Mouse (Mus musculus): ENCODE measurements around the gene Olfr401. TPM values are rescaled to one million over a fixed set of nuclear protein-coding genes. Genes with fewer than 3 reads are reported as not detected.
"Not testable (repeated sequence)": the region's sequence is repeated elsewhere in the genome, so short reads cannot be mapped to it uniquely, and the experiment has no call there.

The Olfr401 gene
- polyA plus RNA-seq (2014; fragmentation: Nextera tagmentation; extraction: Ambion mirVana): not detected in 2 replicates

- no peak within 1 kb of the TSS for H3K4me3 ChIP-seq (ENCODE audit: low read depth, low read length)
- H3K9ac ChIP-seq (ENCODE audit: low read depth, low read length): no peak within 1 kb of the TSS
- no peaks in the 10 kb centered on the region for H3K4me1 ChIP-seq (ENCODE audit: control insufficient read depth, insufficient read depth, low read length)
- no peaks in the 10 kb centered on the region for H3K36me3 ChIP-seq (ENCODE audit: control insufficient read depth, insufficient read depth, low read length)
- H3K9me3 ChIP-seq (replicated peaks; ENCODE audit: control insufficient read depth, low read length): peaks cover 11% of the 10 kb centered on the region
- H3K27me3 ChIP-seq (ENCODE audit: control insufficient read depth, insufficient read depth, low read length): no peaks in the 10 kb centered on the region
- H3K4me2 ChIP-seq: no peak within 1 kb of the TSS
- H3K27ac ChIP-seq (ENCODE audit: low read depth, low read length): no peak within 1 kb of the TSS
- ATAC-seq (replicated peaks; ENCODE audit: insufficient number of reproducible peaks, low FRiP score, low TSS enrichment): no peak
Observed at GRCm38 (mm10) chr11:74113412-74113811, at the start of gene Olfr401. Gene Olfr401 (plus strand): TSS chr11:74113712.

- Histone ChIP-seq H3K9me3 (replicated peaks; ENCODE audit: control insufficient read depth, low read length) (0 out of 2 replicates have a peak, but pooled peaks cover 3% of the 10 kb centered on the region), H3K9ac (ENCODE audit: low read depth, low read length) (no peak within 1 kb of the TSS), H3K4me2 (no peak within 1 kb of the TSS), H3K27me3 (ENCODE audit: control insufficient read depth, insufficient read depth, low read length) (no peaks in the 10 kb centered on the region), H3K27ac (ENCODE audit: low read depth, low read length) (no peak within 1 kb of the TSS), H3K4me1 (ENCODE audit: control insufficient read depth, insufficient read depth, low read length) (no peaks in the 10 kb centered on the region), H3K4me3 (ENCODE audit: low read depth, low read length) (no peak within 1 kb of the TSS), H3K36me3 (ENCODE audit: control insufficient read depth, insufficient read depth, low read length) (no peaks in the 10 kb centered on the region)
- WGBS (ENCODE audit: insufficient replicate concordance): 85% methylated on average over 1 of the region's 1 CpGs
- no peak for ATAC-seq (replicated peaks; ENCODE audit: insufficient number of reproducible peaks, low FRiP score, low TSS enrichment)
Observed at GRCm38 (mm10) chr11:74069655-74070054, 43.9 kb upstream of the Olfr401 start, which contains the start of gene Zfp616. Gene Zfp616 (plus strand): TSS chr11:74069955.

DNA sequence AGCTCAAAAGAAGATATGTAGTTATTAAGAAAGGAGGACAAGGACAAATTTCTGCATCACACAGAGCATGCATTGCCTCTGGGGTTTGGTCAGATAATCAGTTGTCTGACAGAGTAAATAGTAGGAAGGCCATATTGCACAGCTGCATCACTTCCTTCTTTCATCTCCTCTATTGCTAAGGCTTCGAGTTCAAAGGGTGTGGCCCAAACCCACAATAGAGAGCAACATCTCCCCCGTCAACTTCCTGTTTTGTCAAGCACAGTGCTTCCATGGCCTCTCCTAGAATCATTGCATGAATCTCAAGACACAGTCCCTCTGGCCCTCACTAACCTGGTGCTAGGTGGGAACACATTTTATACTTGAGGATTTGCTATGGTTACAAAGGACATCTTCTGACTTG is 12.8 kb upstream of the Olfr401 start:
- Histone ChIP-seq H3K9me3 (replicated peaks; ENCODE audit: control insufficient read depth, low read length) (0 out of 2 replicates have a peak, but pooled peaks cover 8% of the 10 kb centered on the region), H3K4me1 (ENCODE audit: control insufficient read depth, insufficient read depth, low read length) (no peaks in the 10 kb centered on the region), H3K9ac (ENCODE audit: low read depth, low read length) (no peak overlapping the region), H3K27me3 (ENCODE audit: control insufficient read depth, insufficient read depth, low read length) (no peaks in the 10 kb centered on the region), H3K4me2 (no peak overlapping the region), H3K36me3 (ENCODE audit: control insufficient read depth, insufficient read depth, low read length) (no peaks in the 10 kb centered on the region), H3K27ac (ENCODE audit: low read depth, low read length) (no peak overlapping the region), H3K4me3 (ENCODE audit: low read depth, low read length) (no peak overlapping the region)
- ATAC-seq (replicated peaks; ENCODE audit: insufficient number of reproducible peaks, low FRiP score, low TSS enrichment): no peak
- WGBS (ENCODE audit: insufficient replicate concordance): 76% methylated on average over 2 of the region's 2 CpGs

- 52% methylated on average over 2 of the region's 2 CpGs for WGBS (ENCODE audit: insufficient replicate concordance)
- no peak overlapping the region for H3K27ac ChIP-seq (ENCODE audit: low read depth, low read length)
Observed at GRCm38 (mm10) chr11:74101507-74101906, 12.0 kb upstream of the Olfr401 start.

DNA sequence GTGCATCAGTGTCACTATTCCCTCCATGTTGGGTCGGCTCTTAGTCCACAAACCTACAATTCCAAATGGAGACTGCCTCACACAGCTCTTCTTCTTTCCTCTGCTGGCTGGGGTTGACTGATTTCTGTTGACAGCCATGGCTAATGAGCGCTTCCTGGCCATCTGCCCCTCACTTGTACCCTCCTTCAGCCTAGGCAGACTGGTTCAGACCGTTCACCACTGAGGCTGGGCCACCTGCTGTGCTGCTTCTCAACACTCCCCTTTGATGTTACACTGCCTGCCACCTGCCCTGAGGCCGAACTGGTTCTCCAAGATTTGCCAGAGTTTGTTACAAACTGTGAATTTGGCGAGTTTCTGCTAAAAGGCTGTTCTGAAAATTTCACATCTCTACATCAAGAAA is 8.4 kb upstream of the Olfr401 start:
- Histone ChIP-seq H3K27ac (ENCODE audit: low read depth, low read length) (no peak overlapping the region), H3K36me3 (ENCODE audit: control insufficient read depth, insufficient read depth, low read length) (no peaks in the 10 kb centered on the region), H3K27me3 (ENCODE audit: control insufficient read depth, insufficient read depth, low read length) (no peaks in the 10 kb centered on the region), H3K9ac (ENCODE audit: low read depth, low read length) (no peak overlapping the region), H3K4me1 (ENCODE audit: control insufficient read depth, insufficient read depth, low read length) (no peaks in the 10 kb centered on the region), H3K4me3 (ENCODE audit: low read depth, low read length) (no peak overlapping the region), H3K9me3 (replicated peaks; ENCODE audit: control insufficient read depth, low read length) (peaks cover 5% of the 10 kb centered on the region), H3K4me2 (no peak overlapping the region)
- ATAC-seq (replicated peaks; ENCODE audit: insufficient number of reproducible peaks, low FRiP score, low TSS enrichment): no peak
- WGBS (ENCODE audit: insufficient replicate concordance): 24% methylated on average over 5 of the region's 5 CpGs

More at GRCm38 (mm10) chr11:74101507-74101906, 12.0 kb upstream of the Olfr401 start:
- H3K9me3 ChIP-seq (replicated peaks; ENCODE audit: control insufficient read depth, low read length): 0 out of 2 replicates have a peak, but pooled peaks cover 8% of the 10 kb centered on the region
- ATAC-seq (replicated peaks; ENCODE audit: insufficient number of reproducible peaks, low FRiP score, low TSS enrichment): no peak
- no peak overlapping the region for H3K9ac ChIP-seq (ENCODE audit: low read depth, low read length)
- H3K4me1 ChIP-seq (ENCODE audit: control insufficient read depth, insufficient read depth, low read length): no peaks in the 10 kb centered on the region
- no peak overlapping the region for H3K4me3 ChIP-seq (ENCODE audit: low read depth, low read length)
- H3K4me2 ChIP-seq: no peak overlapping the region
- H3K27me3 ChIP-seq (ENCODE audit: control insufficient read depth, insufficient read depth, low read length): no peaks in the 10 kb centered on the region
- H3K36me3 ChIP-seq (ENCODE audit: control insufficient read depth, insufficient read depth, low read length): no peaks in the 10 kb centered on the region

DNA sequence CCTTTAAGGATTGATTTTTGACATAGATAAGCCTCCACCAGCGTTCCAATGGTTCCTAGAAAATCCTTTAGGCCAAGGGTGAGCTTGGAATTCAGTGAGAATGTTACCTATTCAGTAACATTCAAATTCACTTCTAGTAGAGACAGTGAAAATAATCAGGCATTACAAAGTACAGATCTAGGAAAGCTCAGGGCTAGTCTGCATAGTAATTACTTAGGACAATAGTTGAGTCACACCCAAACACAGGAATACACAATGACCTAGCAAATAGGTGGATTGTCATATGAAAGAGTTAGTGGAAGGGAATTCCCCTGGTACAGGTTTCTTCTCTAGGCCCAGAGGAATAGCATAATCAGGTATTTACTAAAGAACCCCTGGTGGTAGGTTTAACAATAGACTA is 26.5 kb downstream of the Olfr401 start:
- not testable (repeated sequence) for H3K36me3 ChIP-seq (ENCODE audit: control insufficient read depth, insufficient read depth, low read length); H3K9ac ChIP-seq (ENCODE audit: low read depth, low read length); H3K27me3 ChIP-seq (ENCODE audit: control insufficient read depth, insufficient read depth, low read length); H3K4me1 ChIP-seq (ENCODE audit: control insufficient read depth, insufficient read depth, low read length); ATAC-seq (replicated peaks; ENCODE audit: insufficient number of reproducible peaks, low FRiP score, low TSS enrichment); H3K4me3 ChIP-seq (ENCODE audit: low read depth, low read length); H3K27ac ChIP-seq (ENCODE audit: low read depth, low read length); H3K4me2 ChIP-seq
- H3K9me3 ChIP-seq (replicated peaks; ENCODE audit: control insufficient read depth, low read length): peaks cover 35% of the 10 kb centered on the region
- 12% methylated on average over 1 of the region's 1 CpGs for WGBS (ENCODE audit: insufficient replicate concordance)

GRCm38 (mm10) chr11:74145866-74146265 is 32.4 kb downstream of the Olfr401 start:
- no peak for ATAC-seq (replicated peaks; ENCODE audit: insufficient number of reproducible peaks, low FRiP score, low TSS enrichment)
- no peak overlapping the region for H3K27ac ChIP-seq (ENCODE audit: low read depth, low read length)
- no peak overlapping the region for H3K4me2 ChIP-seq
- H3K27me3 ChIP-seq (ENCODE audit: control insufficient read depth, insufficient read depth, low read length): no peaks in the 10 kb centered on the region
- H3K4me3 ChIP-seq (ENCODE audit: low read depth, low read length): no peak overlapping the region
- H3K4me1 ChIP-seq (ENCODE audit: control insufficient read depth, insufficient read depth, low read length): no peaks in the 10 kb centered on the region
- peaks cover 26% of the 10 kb centered on the region for H3K9me3 ChIP-seq (replicated peaks; ENCODE audit: control insufficient read depth, low read length)
- no peaks in the 10 kb centered on the region for H3K36me3 ChIP-seq (ENCODE audit: control insufficient read depth, insufficient read depth, low read length)
- no peak overlapping the region for H3K9ac ChIP-seq (ENCODE audit: low read depth, low read length)

DNA sequence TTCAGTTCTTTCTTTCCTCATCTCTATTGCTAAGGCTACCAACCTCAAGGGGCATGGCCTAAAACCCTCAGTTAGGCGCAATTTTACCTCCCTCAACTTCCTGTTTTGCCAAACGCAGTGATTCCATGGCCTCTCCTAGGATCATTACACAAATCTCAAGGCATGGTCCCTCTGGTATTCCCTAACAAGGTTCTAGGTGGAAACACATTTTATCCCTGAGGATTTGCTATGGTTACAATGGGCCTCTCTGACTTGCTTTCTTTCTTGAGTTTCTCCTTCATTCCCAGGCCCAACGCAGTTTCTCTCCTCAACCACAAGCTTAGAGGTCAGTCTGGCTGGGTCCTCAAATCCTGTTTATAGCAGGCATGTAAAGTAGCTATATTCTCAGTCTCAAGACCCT is 39.7 kb downstream of the Olfr401 start, which contains the start of gene Olfr402:
TSS of gene Olfr402 (plus strand) at position 301 of the 400 bp plus-strand sequence.
- ATAC-seq (replicated peaks; ENCODE audit: insufficient number of reproducible peaks, low FRiP score, low TSS enrichment): no peak
- H3K9me3 ChIP-seq (replicated peaks; ENCODE audit: control insufficient read depth, low read length): peaks cover 18% of the 10 kb centered on the region
- H3K4me2 ChIP-seq: no peak within 1 kb of the TSS
- WGBS (ENCODE audit: insufficient replicate concordance): 67% methylated on average over 3 of the region's 3 CpGs
- no peaks in the 10 kb centered on the region for H3K27me3 ChIP-seq (ENCODE audit: control insufficient read depth, insufficient read depth, low read length)
- H3K36me3 ChIP-seq (ENCODE audit: control insufficient read depth, insufficient read depth, low read length): no peaks in the 10 kb centered on the region
- H3K27ac ChIP-seq (ENCODE audit: low read depth, low read length): no peak within 1 kb of the TSS
- no peak within 1 kb of the TSS for H3K9ac ChIP-seq (ENCODE audit: low read depth, low read length)
- no peaks in the 10 kb centered on the region for H3K4me1 ChIP-seq (ENCODE audit: control insufficient read depth, insufficient read depth, low read length)
- no peak within 1 kb of the TSS for H3K4me3 ChIP-seq (ENCODE audit: low read depth, low read length)

- Histone ChIP-seq H3K27ac (ENCODE audit: low read depth, low read length) (no peak overlapping the region), H3K4me1 (ENCODE audit: control insufficient read depth, insufficient read depth, low read length) (no peaks in the 10 kb centered on the region), H3K9ac (ENCODE audit: low read depth, low read length) (no peak overlapping the region), H3K36me3 (ENCODE audit: control insufficient read depth, insufficient read depth, low read length) (no peaks in the 10 kb centered on the region), H3K4me3 (ENCODE audit: low read depth, low read length) (no peak overlapping the region), H3K27me3 (ENCODE audit: control insufficient read depth, insufficient read depth, low read length) (no peaks in the 10 kb centered on the region), H3K4me2 (no peak overlapping the region), H3K9me3 (replicated peaks; ENCODE audit: control insufficient read depth, low read length) (no peaks in the 10 kb centered on the region)
- no peak for ATAC-seq (replicated peaks; ENCODE audit: insufficient number of reproducible peaks, low FRiP score, low TSS enrichment)
Observed at GRCm38 (mm10) chr11:74168771-74169170, 55.3 kb downstream of the Olfr401 start.
